Mouse (Mus musculus) adrenal gland, postnatal 14 days (tissue): ENCODE results near the gene Auts2. TPM values are rescaled to one million over a fixed set of nuclear protein-coding genes. Genes with fewer than 3 reads are reported as not detected.

Experiments used
- DNase-seq: peaks from one replicate; pipeline ENCODE4 v3.0.0; 2021; ENCODE audit warnings: mixed read lengths
- total RNA-seq: library from RNA; stranded (reverse); gene quantifications from 2 replicates; pipeline ENCODE4 v1.2.3, GENCODE M21; 2021

The Auts2 gene
- total RNA-seq, 1 experiment from 2014 or later, result 38.2 TPM

DNA sequence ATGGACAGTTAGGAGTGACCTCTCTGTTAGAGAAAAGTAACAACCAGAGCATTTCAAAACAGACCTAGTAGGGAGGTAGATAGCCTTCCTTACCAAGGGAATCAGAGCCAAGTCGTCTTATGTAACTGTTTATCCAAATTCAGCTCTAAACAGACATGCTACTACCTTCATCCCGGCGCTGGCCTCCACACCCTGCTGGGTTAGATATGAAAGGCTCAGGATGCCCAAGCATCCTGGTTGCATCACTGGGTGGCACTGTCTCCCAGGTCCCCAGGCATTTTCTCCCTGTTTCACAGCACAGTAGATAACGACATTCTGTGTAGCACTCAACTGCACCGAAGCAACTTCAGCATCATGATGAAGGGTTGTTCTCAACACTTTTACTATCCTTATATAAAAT lies 154.4 kb downstream of the Auts2 start:
- no peak for DNase-seq

DNA sequence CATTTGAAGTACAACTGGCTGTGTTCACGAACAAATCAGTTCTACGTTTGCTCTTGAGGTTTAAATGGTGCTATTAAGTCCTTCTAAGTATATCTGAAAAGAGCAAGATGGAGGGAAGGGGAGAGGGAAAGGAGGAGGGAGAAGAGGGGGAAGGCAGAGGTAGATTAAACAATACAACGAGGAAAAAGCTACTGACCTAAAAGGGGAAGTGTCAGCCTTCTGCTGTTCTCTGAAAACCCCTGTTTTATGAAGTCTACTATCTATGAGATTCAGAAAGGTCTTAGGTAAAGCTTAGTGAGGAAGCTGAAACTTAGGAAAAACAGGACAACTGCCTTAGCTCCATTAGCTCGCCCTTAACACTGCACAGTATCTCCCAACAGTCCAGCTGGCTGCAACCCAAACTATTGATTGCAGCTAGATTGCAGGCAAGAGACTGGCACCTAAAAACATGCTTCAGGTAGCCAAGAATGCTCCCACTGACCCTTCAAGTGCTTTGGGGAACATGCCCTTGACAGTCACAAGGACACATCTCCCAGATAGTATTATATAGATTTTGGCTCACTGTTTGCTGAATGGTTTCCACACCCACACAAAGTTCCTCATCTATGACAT lies 157.8 kb downstream of the Auts2 start:
- DNase-seq, result no peak

DNA sequence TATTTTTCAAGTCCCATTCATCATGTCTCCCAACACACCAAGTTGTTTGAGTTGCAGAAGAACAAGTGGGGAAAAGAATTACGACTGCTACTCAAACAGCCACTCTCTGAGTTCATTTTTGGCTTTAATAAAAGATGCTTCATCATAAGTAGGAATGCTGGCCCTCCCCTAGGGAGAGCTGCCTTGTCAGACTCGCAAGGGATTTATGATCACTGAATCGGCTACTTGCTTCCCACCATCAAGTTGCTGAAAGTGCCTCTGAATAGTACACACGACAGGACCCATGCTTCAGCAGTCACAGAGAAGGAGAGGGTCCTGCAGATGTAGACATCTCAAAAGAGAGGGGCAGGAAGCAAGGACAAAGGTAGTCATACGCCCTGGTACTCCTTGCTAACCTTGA lies 162.9 kb downstream of the Auts2 start:
- peak; percentile 16 for DNase-seq

DNA sequence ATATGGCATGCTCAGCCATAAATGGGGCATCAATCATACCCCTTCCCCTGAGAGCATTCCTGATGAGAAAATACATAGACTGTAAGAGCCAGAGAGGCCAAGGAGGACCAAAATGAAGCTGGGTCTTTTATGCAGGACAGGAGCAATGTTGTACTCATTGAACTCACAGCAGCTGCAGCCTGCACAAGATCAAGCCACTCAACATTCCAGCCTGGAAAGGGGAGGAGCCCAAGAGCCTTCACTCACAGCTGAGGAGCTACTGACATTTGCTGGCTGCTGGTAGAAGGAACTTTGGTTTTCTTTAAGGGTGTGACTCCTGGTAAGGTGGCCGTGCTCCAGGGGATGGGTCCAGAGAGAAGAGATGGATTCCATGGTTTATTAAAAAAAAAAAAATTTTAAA lies 164.2 kb downstream of the Auts2 start:
- DNase-seq, result no peak

DNA sequence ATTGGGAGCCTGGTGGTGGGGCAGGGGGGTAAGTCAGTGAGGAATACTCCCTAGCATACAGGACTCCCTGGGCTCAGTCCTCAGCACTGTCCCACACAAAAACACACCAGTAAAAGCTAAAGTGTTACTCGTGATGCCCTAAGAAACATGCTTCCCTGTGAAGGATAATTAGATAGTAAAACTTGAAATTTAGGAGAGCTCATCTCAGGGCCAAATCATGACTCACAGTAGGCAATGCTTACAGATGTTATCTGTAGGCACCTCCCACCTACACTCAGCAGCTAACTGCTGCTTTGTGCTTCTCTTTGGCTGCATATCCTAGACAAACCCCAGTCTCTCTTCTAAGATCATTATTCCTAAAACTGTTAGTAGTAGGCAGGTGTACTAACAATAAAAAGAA lies 168.0 kb downstream of the Auts2 start:
- DNase-seq, result no peak

DNA sequence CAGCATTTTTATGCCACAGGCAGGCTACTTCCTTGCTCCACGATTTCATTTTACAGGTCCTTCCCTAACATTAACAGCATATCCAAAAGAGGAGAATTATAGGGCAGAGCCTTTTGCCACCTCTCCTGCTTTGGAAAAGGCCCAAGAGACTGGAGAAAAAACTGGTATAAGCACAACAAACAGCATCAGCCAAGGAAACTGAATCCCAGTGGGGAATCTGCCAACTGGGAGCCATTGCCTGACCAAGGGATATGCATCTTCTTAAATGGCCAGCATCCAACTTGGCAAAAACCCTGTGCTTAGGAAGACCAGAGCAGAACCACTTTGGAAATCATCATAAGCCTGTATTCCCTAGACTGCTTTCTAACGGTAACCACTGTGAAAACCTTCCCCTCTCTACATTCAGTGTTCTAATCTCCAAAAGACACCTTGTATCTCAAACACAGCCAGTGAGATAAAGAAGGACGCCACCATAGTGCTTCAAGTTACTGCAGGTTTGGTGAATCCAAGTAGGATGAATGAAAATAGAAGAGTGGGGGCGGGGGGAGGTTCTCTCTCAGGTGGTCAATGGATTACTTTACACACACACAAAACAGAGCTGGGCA lies 169.6 kb downstream of the Auts2 start:
- DNase-seq, result peak; percentile 49

DNA sequence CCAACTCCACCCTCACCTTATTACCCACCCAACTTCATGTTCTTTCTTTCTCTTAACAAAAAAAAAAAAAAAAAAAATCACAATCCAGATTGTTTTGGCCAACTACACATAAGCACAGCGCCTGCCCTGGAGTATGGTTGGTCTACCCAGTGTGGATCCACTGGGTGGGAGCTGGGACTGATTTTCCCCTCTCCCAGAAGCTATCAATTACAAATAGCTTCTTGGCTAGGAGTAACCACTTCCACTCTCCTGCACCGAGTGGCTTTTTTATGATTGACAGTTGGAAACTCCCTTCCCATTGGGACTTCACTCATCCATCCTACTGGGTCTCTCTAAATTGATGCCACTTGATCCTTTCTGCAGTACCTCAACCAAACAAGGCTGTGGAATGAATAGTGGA lies 170.5 kb downstream of the Auts2 start:
- DNase-seq, result no peak

DNA sequence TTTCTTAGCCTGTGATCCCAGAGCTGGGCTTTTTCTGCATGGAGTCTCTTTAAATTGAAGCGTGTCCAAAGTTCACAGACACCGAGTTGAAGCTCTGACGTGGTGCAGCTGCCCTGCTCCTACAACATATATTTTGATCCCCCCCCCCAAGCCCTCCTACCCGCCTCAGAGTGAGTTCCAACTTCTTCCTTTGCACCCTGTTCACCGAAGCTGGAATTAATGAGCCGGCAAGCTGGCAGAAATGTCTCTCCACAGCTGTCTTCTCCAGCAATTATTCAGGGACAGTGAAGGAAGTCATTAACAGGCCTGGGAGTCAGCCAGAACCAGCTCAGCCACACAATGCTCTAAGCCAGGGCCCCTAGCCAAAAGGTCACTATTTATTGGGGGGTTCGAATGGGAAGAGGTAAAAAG lies 174.5 kb downstream of the Auts2 start:
- peak; percentile 14 for DNase-seq

DNA sequence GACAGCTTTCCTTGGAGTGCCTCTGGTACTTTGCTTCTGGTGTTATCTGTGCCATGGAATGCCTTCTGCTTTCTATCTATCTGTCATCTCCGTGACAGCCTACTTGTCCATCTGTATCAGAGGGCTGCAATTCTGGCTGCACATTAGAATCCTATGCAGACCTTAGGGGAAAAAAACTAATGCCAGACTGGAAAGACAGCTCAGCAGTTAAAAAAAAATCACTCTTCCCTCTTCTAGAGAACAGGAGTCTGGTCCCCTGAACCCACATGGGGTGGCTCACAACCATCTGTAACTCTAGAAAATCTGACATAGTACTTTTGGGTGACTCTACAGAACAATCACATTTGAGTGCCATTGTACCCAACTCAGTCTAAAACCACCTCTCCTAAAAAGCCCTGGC lies 181.9 kb downstream of the Auts2 start:
- DNase-seq, result no peak

DNA sequence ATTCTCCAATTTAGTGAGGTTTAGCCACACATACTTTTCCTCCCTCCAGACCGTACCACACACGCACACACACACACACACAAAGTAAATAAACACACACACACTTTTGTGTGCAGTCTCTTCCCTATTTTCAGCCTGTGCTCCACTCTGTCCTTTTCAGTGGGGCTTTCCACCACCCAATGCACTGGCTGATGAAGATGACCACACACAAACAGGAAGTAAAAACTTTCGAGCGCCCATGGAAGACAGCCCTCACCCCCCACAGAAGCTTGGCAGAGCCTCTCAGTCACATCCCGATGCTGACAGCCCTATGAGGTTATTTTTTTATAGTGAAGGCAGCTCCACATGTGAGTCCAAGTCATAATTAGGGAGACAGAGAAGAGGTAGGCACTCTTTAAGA lies 185.4 kb downstream of the Auts2 start:
- DNase-seq, result no peak

DNA sequence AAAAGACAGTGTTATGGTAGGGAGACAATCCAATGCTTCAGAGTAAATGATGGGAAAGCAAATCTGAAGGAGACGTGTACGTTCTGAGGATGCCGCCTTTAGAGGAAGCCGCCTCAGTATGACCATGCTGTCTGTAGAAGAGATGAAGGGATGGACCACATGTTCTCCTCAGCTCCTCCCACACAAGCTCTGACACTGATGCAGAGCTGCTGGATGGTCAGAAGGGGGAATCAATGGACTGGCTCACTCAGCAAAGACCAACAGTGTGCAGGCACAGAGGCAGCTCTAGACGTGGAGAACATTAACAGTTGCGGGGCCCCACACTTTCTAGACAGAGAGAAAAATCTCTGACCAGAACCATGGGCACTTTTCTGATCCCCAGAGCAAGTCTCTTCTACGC lies 187.2 kb downstream of the Auts2 start:
- DNase-seq, result no peak

DNA sequence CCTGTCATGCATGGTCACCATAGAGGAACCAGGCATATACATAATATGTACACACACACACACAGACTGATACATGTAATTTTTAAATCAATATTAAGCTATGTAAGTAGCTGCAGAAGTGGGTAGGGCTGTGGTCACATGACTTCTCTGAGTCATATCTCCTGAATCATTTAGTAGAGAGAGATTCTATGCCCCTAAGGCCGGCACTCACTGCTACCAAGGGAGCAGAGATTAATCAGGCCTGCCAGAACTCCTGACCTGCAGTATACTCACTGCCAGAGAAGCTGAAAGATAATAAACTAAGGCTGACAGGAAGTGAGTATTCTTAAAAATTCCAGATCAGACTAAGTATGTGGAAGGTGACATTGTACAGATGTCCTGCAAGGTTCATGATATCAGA lies 190.7 kb downstream of the Auts2 start:
- DNase-seq, result peak; percentile 55

DNA sequence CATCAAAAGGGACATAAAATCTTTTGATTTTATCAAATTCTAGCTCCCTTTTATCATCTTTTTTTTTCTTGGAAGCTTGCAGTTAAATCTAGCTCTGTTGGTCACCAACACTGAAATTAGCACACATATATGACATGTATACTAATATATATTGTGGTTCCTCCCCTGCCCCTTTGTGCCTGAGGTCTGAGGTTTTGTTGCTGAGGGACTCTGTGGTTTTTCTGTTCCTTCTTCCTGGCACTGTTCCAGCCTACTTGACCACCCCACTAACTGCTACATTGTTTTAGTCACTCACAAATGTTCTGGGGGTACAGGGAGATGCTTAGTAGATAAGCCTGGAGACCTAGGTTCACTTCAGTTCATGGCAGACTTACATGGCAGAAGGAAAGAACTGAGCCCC lies 192.0 kb downstream of the Auts2 start:
- no peak for DNase-seq

DNA sequence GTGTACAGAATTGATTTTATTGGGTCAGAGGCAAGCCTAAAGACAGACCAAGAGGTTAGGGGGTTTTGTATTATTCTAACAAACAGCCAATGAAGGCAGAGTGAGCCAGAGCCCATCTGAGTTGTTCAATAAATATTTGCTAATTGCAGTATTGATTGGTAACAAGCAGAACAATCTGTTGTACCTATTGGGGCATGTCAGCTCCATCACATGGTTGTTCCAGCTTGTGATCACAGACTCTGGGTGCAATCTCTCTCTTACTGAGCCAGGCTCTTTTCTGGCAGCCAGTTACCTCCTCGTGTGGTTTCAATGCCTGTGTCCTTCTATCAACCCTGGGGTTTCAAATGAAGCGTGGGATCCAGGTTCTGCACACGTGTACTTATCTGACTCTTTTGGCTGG lies 201.8 kb downstream of the Auts2 start:
- no peak for DNase-seq

DNA sequence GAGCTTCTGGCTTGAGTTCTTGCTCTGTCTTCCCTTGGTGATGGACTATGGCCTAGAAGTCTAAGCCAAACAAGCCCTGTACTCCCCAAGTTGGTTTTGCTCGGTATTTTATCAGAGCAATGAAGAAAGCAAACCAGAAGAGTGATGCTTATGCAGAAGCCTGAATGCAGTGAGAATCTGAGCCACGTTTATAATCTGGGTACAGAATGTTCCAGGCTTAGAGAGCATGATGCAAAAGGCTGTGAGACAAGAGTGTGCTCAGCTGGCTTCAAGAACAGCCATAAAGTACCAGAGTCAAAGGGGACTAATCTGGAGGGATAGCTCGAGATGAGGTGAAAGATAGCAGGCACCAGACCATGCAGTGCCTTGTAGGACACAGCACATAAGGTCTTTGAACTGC lies 205.5 kb downstream of the Auts2 start:
- no peak for DNase-seq

DNA sequence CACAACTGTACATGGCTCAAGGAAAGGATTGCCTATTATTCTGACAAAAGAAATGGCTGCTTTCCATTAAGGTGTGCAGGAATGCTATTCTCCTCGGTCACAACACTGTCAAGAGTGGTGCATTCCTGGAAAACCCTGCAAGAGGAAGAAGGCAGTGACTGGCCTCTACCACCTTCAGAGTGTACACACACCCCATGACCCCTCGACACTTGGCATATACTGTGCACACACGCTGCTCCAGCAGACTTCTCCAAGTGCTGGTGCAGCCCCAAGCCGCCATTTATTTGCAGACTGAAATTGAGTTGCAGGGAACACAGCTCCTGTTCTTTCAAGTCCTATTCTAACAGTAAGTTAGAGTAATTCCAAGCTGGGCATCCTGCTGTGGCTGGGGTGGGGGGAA lies 207.4 kb downstream of the Auts2 start:
- no peak for DNase-seq

DNA sequence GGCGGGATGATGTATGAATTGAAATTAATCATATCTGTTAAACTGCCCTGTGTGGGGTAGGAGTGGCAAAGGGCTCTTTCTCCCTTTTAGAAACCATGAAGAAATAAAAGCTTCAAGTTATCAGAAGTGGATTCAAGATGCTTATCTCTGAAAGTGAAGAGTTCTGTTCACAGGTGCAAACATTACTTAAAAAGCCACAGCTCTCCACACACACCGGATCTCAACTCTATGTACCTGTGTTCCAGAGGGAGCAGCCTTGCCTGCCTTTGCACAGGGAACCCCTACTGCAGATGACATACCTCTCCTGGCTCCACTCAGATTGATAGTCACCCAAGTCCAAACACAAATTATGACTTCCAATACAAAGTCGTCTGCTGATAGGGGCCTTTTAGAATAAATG lies 208.3 kb downstream of the Auts2 start:
- no peak for DNase-seq

DNA sequence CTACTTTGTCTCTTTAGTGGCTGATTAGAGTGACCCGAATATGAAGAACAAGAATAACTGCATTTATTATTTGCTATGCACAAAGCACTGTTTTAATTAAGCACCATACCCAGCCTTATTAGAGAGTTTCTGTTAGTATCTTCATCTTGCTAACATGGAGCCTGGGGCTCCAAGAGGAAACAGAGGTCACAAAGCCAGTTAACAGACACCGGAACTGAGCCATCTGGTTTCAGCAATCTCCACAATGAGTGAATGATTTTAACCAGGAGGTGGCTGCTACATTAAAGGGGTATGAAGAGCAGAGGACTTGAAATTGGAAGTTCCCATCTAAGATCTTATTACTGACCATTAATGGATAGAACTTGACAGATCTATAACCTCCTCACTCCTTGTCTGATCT lies 209.4 kb downstream of the Auts2 start:
- DNase-seq, result no peak

DNA sequence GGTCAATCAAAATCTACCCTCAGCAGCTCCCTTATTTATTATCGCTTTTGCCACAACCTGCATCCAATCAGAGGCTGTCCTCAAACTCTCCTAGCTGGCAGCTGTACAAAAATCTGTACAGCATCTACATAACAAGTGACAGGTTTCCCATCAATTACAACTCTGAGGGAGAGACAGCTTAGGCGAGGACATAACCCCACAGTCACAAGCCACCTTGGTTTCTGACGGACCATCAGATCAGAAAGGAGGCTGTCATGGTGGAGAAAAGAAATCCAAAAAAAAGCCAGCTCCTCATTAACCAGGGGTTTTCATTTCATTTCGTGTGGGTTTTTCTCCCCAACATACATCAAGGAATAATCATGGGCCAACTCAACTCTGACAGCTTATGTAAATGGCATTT lies 210.6 kb downstream of the Auts2 start:
- no peak for DNase-seq

DNA sequence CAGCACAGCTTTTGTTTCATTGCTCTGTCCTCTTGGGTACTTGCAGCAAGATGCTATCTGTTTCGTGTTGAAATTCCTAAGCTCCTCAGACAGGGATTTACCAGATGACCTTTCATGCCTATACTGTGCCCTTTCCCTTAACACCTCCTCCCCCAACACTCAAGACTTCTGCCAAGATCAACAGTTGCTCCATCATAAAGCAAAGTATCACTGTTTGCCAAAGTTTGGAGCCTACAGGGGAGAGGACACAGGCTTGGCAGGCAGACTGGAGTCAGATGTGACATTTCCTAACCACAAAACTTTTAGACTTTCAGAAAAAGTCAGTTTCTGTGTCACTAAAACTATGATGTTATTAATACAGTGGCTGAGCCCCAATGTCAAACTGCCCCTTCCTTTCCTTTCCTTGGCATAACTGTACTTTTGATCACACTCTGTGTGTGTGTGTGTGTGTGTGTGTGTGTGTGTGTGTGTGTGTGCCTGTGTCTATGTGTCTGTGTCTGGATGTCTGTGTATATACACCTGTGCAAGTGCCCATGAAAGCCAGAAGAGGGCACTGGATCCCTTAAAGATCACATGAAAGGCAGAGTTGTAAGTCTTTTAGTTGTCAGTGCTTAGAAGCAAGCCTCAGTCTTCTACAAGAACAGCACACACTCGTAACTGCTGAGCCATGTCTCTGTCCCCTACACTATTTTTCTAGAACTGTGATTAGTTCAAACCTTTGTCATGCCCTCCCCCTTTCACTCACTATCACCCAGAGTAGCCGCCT lies 213.8 kb downstream of the Auts2 start:
- DNase-seq, result peak; percentile 53

DNA sequence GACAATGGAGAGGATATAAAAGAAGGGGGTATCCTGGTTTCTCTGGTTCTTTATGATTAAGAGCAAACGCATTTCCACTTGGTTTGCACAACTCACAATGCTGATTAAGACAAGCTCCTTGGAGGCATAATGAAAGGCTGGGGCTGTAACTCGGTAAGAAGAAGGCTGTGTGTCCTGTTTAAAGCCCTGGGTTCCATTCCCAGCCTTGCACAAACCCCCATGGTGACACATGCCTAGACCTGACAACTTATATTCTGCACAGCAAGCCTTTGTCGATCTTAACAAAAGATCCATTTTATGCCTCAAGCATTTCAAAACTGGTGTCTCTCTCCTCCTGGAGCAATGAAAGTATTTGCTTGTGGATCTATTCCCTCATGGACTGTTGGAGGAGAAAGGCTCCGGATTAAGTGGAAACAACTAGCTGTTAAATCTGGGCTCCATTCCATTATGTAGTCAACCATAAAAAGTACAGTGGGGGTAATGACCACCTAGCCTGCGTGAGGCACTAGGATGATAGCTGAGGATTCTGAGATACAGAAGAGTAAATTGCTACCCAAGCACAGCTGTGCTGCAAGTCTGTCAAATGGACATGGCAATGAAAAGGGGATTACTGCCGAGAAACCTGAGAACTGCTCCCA lies 218.8 kb downstream of the Auts2 start:
- DNase-seq, result no peak

DNA sequence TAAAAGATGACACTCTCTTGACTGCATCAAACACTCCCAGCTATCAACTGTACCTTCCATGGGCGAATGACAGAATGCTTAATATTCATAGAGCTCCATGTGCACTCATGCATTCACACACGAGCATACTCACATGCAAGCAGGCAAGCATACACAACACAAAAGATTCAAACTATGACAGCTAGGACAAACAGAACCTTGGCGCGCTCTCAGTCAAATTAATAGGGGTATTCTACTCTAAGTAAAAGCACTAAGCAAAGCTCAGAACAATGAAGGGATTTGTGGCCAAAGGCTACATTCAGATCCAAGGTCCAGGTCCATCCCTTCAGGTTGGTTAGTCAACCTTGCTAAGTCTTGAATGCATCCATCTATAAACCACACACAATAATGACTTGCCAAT lies 219.5 kb downstream of the Auts2 start:
- no peak for DNase-seq

DNA sequence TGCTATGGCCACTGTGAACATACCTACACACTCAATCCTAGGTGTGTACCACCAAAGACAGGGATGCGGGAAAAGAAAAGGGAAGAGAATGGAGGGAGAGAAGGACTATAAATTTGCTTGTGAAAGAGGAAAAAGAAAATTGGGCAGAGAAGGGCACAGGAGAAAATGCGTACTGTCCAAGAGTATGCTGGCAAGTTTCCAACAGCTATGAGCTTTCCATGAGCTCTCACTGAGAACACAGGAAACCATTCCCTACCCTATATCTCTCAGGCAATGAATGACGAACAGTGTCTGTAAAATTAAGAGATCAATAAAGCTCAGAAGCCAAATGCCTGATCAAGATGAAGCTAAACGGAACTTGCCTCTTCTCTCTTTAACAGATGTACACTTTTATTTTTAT lies 220.2 kb downstream of the Auts2 start:
- no peak for DNase-seq
